Mouse (Mus musculus) forebrain, embryonic 14.5 days (tissue): Measurements from ENCODE around the gene Elovl1. TPM values are rescaled to one million over a fixed set of nuclear protein-coding genes. Genes with fewer than 3 reads are reported as not detected.

Experiments
- ATAC-seq: fragments of 200-750 bp; cut with Nextera tagmentation; 2 replicates; pipeline ENCODE4 v1.8.0; 2017; ENCODE audit warnings: mild to moderate bottlenecking, moderate library complexity
- DNase-seq: peaks from one replicate; pipeline ENCODE4 v3.0.0-alpha.2; 2015; ENCODE audit warnings: low spot score
- H3K27ac ChIP-seq: fragments of 300-500 bp; sonication (generic); 2 replicates; pipeline ENCODE4 v1.5.1; 2014; ENCODE audit warnings: low read depth, mild to moderate bottlenecking, control low read depth, low read length, moderate library complexity
- H3K27me3 ChIP-seq: fragments of 300-500 bp; sonication (generic); replicated peaks from 2 replicates; pipeline ENCODE4 v1.6.1; 2014; ENCODE audit warnings: low read length, control low read depth, mixed read lengths; ENCODE audit not compliant: control insufficient read depth, insufficient read depth
- H3K36me3 ChIP-seq: fragments of 300-500 bp; sonication (generic); 2 replicates; pipeline ENCODE4 v1.6.1; 2014; ENCODE audit warnings: low read length, control low read depth; ENCODE audit not compliant: control insufficient read depth, insufficient read depth
- H3K4me1 ChIP-seq: fragments of 300-500 bp; sonication (generic); 2 replicates; pipeline ENCODE4 v1.6.1; 2014; ENCODE audit warnings: antibody characterized with exemption, low read length, control low read depth; ENCODE audit not compliant: control insufficient read depth, insufficient read depth
- H3K4me2 ChIP-seq: fragments of 300-500 bp; sonication (generic); 2 replicates; pipeline ENCODE4 v1.6.1; 2014; ENCODE audit warnings: mild to moderate bottlenecking, control low read depth, low read length
- H3K4me3 ChIP-seq: fragments of 300-500 bp; sonication (generic); 2 replicates; pipeline ENCODE4 v1.5.1; 2014; ENCODE audit warnings: low read depth, low read length, control low read depth
- H3K9ac ChIP-seq: fragments of 300-500 bp; sonication (generic); 2 replicates; pipeline ENCODE4 v1.6.1; 2014; ENCODE audit warnings: mild to moderate bottlenecking, low read length, control low read depth, moderate library complexity
- H3K9me3 ChIP-seq: fragments of 300-500 bp; sonication (generic); replicated peaks from 2 replicates; pipeline ENCODE4 v1.6.1; 2016; ENCODE audit warnings: low read length, control low read depth, mixed read lengths; ENCODE audit not compliant: control insufficient read depth
- WGBS: fragments of 180-500 bp; shearing (Covaris S2); extraction: QIAGEN DNeasy Blood & Tissue Kit; methylation state at CpG from one replicate; pipeline ENCODE4 v1.1.7; 2014; 5-methylcytosine and 5-hydroxymethylcytosine counted together
- polyA plus RNA-seq: library from polyadenylated mRNA; unstranded; fragments of >200 nt; fragmentation: Nextera tagmentation; extraction: Ambion mirVana; gene quantifications from 2 replicates; pipeline ENCODE4 v1.2.1, GENCODE M21; 2014

Elovl1 gene
- 26.1 and 28.9 TPM in 2 replicates for polyA plus RNA-seq

- H3K4me2 ChIP-seq, result peak within 1 kb of the TSS; percentile 69
- no peaks in the 10 kb centered on the region for H3K9me3 ChIP-seq
- peaks cover 25% of the 10 kb centered on the region for H3K36me3 ChIP-seq
- peaks cover 8% of the 10 kb centered on the region for H3K4me1 ChIP-seq
- no peaks in the 10 kb centered on the region for H3K27me3 ChIP-seq
- WGBS, result under 1% methylated on average over 25 of the region's 31 CpGs
- peak; percentile 93 for ATAC-seq
- peak; percentile 77 for DNase-seq
- H3K4me3 ChIP-seq, result peak within 1 kb of the TSS; percentile 40
- peak within 1 kb of the TSS; percentile 15; the same call in 1 of the 2 replicates for H3K27ac ChIP-seq
- peak within 1 kb of the TSS; percentile 73 for H3K9ac ChIP-seq
Measured at GRCm38 (mm10) chr4:118427768-118428451, at the start of gene Elovl1. Gene Elovl1 (plus strand): TSS chr4:118428093.

- H3K9me3 ChIP-seq, result no peaks in the 10 kb centered on the region
- no peak overlapping the region for H3K4me3 ChIP-seq
- H3K4me2 ChIP-seq, result no peak overlapping the region
- no peak overlapping the region for H3K9ac ChIP-seq
- WGBS, result 94% methylated on average over 7 of the region's 7 CpGs
- H3K4me1 ChIP-seq, result no peaks in the 10 kb centered on the region
- ATAC-seq (no peak), DNase-seq (no peak)
- peaks cover 98% of the 10 kb centered on the region for H3K36me3 ChIP-seq
- no peaks in the 10 kb centered on the region for H3K27me3 ChIP-seq
- no peak overlapping the region for H3K27ac ChIP-seq
Measured at GRCm38 (mm10) chr4:118383271-118383670, 44.6 kb upstream of the Elovl1 start.

- WGBS, result 94% methylated on average over 8 of the region's 8 CpGs
- Histone ChIP-seq H3K27me3 (no peaks in the 10 kb centered on the region), H3K4me1 (no peaks in the 10 kb centered on the region), H3K4me3 (no peak overlapping the region), H3K36me3 (peaks cover 100% of the 10 kb centered on the region), H3K9me3 (no peaks in the 10 kb centered on the region), H3K9ac (no peak overlapping the region), H3K4me2 (no peak overlapping the region), H3K27ac (no peak overlapping the region)
- DNase-seq (no peak), ATAC-seq (no peak)
Measured at GRCm38 (mm10) chr4:118387316-118387715, 40.6 kb upstream of the Elovl1 start.

- WGBS, result 95% methylated on average over 11 of the region's 11 CpGs
- DNase-seq (no peak), ATAC-seq (no peak)
- Histone ChIP-seq H3K4me1 (no peaks in the 10 kb centered on the region), H3K4me2 (no peak overlapping the region), H3K9ac (no peak overlapping the region), H3K27ac (no peak overlapping the region), H3K36me3 (peaks cover 99% of the 10 kb centered on the region), H3K27me3 (no peaks in the 10 kb centered on the region), H3K9me3 (no peaks in the 10 kb centered on the region), H3K4me3 (no peak overlapping the region)
Measured at GRCm38 (mm10) chr4:118390146-118390545, 37.7 kb upstream of the Elovl1 start.

GRCm38 (mm10) chr4:118394505-118394904 is 33.4 kb upstream of the Elovl1 start:
- DNase-seq (no peak), ATAC-seq (no peak)
- 96% methylated on average over 6 of the region's 6 CpGs for WGBS
- Histone ChIP-seq H3K4me2 (no peak overlapping the region), H3K27me3 (no peaks in the 10 kb centered on the region), H3K36me3 (peaks cover 98% of the 10 kb centered on the region), H3K9ac (no peak overlapping the region), H3K9me3 (no peaks in the 10 kb centered on the region), H3K4me1 (no peaks in the 10 kb centered on the region), H3K4me3 (no peak overlapping the region), H3K27ac (no peak overlapping the region)

- H3K36me3 ChIP-seq, result peaks cover 98% of the 10 kb centered on the region
Measured at GRCm38 (mm10) chr4:118395289-118395688, 32.6 kb upstream of the Elovl1 start.

GRCm38 (mm10) chr4:118396433-118396832 is 31.5 kb upstream of the Elovl1 start:
- no peak for DNase-seq
- no peaks in the 10 kb centered on the region for H3K27me3 ChIP-seq
- H3K9ac ChIP-seq, result no peak overlapping the region
- H3K4me1 ChIP-seq, result no peaks in the 10 kb centered on the region
- no peak for ATAC-seq
- H3K4me3 ChIP-seq, result no peak overlapping the region
- H3K9me3 ChIP-seq, result no peaks in the 10 kb centered on the region
- H3K4me2 ChIP-seq, result no peak overlapping the region
- WGBS, result 90% methylated on average over 3 of the region's 3 CpGs
- H3K36me3 ChIP-seq, result peaks cover 98% of the 10 kb centered on the region
- no peak overlapping the region for H3K27ac ChIP-seq

More at GRCm38 (mm10) chr4:118395289-118395688, 32.6 kb upstream of the Elovl1 start:
- no peak overlapping the region for H3K4me2 ChIP-seq
- no peak overlapping the region for H3K4me3 ChIP-seq
- H3K4me1 ChIP-seq, result no peaks in the 10 kb centered on the region
- no peaks in the 10 kb centered on the region for H3K27me3 ChIP-seq
- H3K9ac ChIP-seq, result no peak overlapping the region
- 91% methylated on average over 4 of the region's 4 CpGs for WGBS
- DNase-seq (no peak), ATAC-seq (no peak)
- no peaks in the 10 kb centered on the region for H3K9me3 ChIP-seq
- H3K27ac ChIP-seq, result no peak overlapping the region

GRCm38 (mm10) chr4:118398400-118398799 is 29.5 kb upstream of the Elovl1 start:
- no peak overlapping the region for H3K27ac ChIP-seq
- H3K4me3 ChIP-seq, result no peak overlapping the region
- H3K4me1 ChIP-seq, result no peaks in the 10 kb centered on the region
- DNase-seq (no peak), ATAC-seq (no peak)
- H3K36me3 ChIP-seq, result peaks cover 98% of the 10 kb centered on the region
- no peak overlapping the region for H3K9ac ChIP-seq
- 96% methylated on average over 6 of the region's 6 CpGs for WGBS
- no peaks in the 10 kb centered on the region for H3K27me3 ChIP-seq
- no peak overlapping the region for H3K4me2 ChIP-seq
- H3K9me3 ChIP-seq, result no peaks in the 10 kb centered on the region

GRCm38 (mm10) chr4:118401421-118401820 is 26.5 kb upstream of the Elovl1 start:
- Histone ChIP-seq H3K4me1 (no peaks in the 10 kb centered on the region), H3K36me3 (peaks cover 76% of the 10 kb centered on the region), H3K27ac (no peak overlapping the region), H3K4me2 (no peak overlapping the region), H3K27me3 (no peaks in the 10 kb centered on the region), H3K9me3 (no peaks in the 10 kb centered on the region), H3K9ac (no peak overlapping the region), H3K4me3 (no peak overlapping the region)
- ATAC-seq (no peak), DNase-seq (no peak)
- WGBS, result 95% methylated on average over 3 of the region's 3 CpGs
